Mouse (Mus musculus) heart, embryonic 15.5 days (tissue): Measurements from ENCODE around the gene Pigr. TPM values are rescaled to one million over a fixed set of nuclear protein-coding genes. Genes with fewer than 3 reads are reported as not detected.

Experiments used
- ATAC-seq: fragments of 200-750 bp; cut with Nextera tagmentation; replicated peaks from 2 replicates; pipeline ENCODE4 v1.8.0; 2017; ENCODE audit warnings: low read depth, moderate TSS enrichment; ENCODE audit not compliant: insufficient number of reproducible peaks, insufficient read depth, low FRiP score
- H3K27ac ChIP-seq: fragments of 300-500 bp; sonication (generic); 2 replicates; pipeline ENCODE4 v1.5.1; 2015; ENCODE audit warnings: mild to moderate bottlenecking, inconsistent platforms
- H3K27me3 ChIP-seq: fragments of 300-500 bp; sonication (generic); 2 replicates; pipeline ENCODE4 v1.6.1; 2015; ENCODE audit warnings: inconsistent platforms
- H3K36me3 ChIP-seq: fragments of 300-500 bp; sonication (generic); 2 replicates; pipeline ENCODE4 v1.6.1; 2015; ENCODE audit warnings: mild to moderate bottlenecking, inconsistent platforms
- H3K4me1 ChIP-seq: fragments of 300-500 bp; sonication (generic); replicated peaks from 2 replicates; pipeline ENCODE4 v1.6.1; 2015; ENCODE audit warnings: inconsistent platforms
- H3K4me2 ChIP-seq: fragments of 300-500 bp; sonication (generic); 2 replicates; pipeline ENCODE4 v1.6.1; 2015; ENCODE audit warnings: inconsistent platforms, mild to moderate bottlenecking, moderate library complexity
- H3K4me3 ChIP-seq: fragments of 300-500 bp; sonication (generic); 2 replicates; pipeline ENCODE4 v1.5.1; 2015; ENCODE audit warnings: mild to moderate bottlenecking, inconsistent platforms
- H3K9ac ChIP-seq: fragments of 300-500 bp; sonication (generic); 2 replicates; pipeline ENCODE4 v1.6.1; 2015; ENCODE audit warnings: mild to moderate bottlenecking, inconsistent platforms
- H3K9me3 ChIP-seq: fragments of 300-500 bp; sonication (generic); replicated peaks from 2 replicates; pipeline ENCODE4 v1.6.1; 2016; ENCODE audit warnings: inconsistent platforms
- WGBS: fragments of 180-500 bp; shearing (Covaris S2); methylation state at CpG from one replicate; pipeline ENCODE4 v1.1.7; 2015; ENCODE audit warnings: mixed read lengths; 5-methylcytosine and 5-hydroxymethylcytosine counted together
- polyA plus RNA-seq: library from polyadenylated mRNA; unstranded; fragments of >200 nt; fragmentation: Nextera tagmentation; extraction: Ambion mirVana; gene quantifications from 2 replicates; pipeline ENCODE4 v1.2.1, GENCODE M21; 2015

Pigr gene
- polyA plus RNA-seq, 1 experiment from 2014 or later, result not detected

DNA sequence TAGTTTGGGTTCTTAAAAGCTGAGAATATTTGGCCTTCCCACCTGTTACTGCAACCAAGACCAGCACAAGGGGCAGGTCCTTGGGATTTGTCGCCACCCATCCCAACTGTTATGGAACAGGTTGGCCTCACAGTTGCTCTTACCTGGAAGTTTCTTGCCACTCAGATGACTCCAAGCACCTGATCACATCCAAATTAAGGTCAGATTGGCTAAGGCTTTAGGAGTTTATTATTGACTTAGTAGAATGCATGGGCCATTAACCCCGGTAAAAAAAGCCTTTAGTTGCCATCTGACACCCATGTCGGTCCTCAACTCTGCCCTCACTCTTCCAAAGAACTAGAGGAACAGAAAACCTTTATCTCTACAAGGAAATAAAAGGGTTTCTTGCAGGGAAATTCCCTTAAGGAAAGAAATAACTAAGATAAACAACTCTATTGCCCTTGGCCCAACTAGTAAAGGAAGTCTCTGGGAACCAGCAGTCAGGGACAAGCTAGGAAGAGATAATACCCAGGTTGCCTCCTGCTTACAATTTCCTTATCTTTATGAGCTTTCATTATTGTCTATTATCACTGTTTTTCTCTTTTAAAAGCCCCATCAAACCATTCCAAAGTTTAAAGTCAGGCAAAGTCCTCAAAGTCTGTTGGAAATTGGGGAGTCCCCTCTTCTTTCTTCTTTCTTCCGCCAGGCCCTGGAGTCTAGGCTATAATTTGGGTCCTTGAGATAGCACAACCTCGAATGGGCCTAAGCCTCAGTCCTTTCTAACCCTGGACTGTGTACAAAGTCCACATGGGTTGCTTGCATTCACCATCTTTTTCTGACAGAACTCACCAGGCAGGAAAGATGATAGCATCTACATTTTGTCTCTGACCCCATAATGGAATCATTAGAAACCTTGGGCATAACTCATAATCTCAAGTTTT is 6.0 kb downstream of the Pigr start:
- WGBS, result 62% methylated on average over 5 of the region's 5 CpGs
- Histone ChIP-seq H3K27ac (no peak overlapping the region), H3K4me2 (no peak overlapping the region), H3K27me3 (no peaks in the 10 kb centered on the region), H3K9ac (no peak overlapping the region), H3K4me1 (peaks cover 9% of the 10 kb centered on the region), H3K36me3 (no peaks in the 10 kb centered on the region), H3K4me3 (no peak overlapping the region), H3K9me3 (no peaks in the 10 kb centered on the region)
- ATAC-seq, result no peak

DNA sequence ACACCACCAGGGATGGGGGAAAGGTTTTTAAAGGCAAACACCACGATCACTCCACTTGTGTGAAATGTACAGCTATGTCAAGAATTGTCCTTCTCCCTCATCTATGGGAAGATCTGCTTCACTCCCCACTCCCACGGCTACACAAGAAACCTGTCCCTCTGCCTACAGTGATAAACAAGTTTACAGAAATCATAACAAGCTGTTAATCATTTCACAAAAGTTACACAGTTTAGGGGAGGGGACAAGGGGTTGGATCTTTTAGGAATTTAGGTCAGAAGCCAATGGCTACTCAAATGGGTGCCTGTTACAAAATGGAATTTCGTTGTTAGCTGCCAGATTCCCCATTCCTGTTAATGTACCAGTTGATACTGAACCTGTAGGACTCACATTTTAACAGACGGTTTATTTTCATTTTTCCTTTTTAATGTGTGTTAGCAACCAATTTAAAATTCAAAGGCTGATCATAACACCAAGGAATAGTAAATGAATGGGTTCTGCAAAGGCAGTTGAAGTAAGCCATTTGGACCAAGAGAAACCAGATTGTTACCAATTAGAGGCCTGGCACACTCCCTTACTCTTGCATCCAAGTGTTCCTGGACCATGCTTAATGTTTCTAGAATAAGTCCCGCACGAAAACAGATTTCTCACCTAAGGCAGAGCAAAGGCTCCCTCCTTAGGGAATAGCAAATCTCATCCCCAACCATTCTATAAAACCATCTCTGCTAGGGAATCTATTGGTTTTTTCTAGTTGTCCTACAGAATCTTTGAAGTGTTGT is 8.9 kb downstream of the Pigr start:
- no peak for ATAC-seq
- Histone ChIP-seq H3K27ac (no peak overlapping the region), H3K4me2 (no peak overlapping the region), H3K9ac (no peak overlapping the region), H3K27me3 (no peaks in the 10 kb centered on the region), H3K4me1 (peaks cover 5% of the 10 kb centered on the region), H3K9me3 (no peaks in the 10 kb centered on the region), H3K36me3 (no peaks in the 10 kb centered on the region), H3K4me3 (no peak overlapping the region)
- 84% methylated on average over 6 of the region's 6 CpGs for WGBS

- Histone ChIP-seq H3K4me2 (no peak overlapping the region), H3K4me3 (no peak overlapping the region), H3K27ac (no peak overlapping the region), H3K4me1 (no peaks in the 10 kb centered on the region), H3K27me3 (no peaks in the 10 kb centered on the region), H3K9ac (no peak overlapping the region), H3K36me3 (no peaks in the 10 kb centered on the region), H3K9me3 (no peaks in the 10 kb centered on the region)
- no peak for ATAC-seq
- WGBS, result 38% methylated on average over 6 of the region's 6 CpGs
These were observed 11.8 kb downstream of the Pigr start for GRCm38 (mm10) chr1:130838288-130838687.

GRCm38 (mm10) chr1:130840599-130841379 is 14.3 kb downstream of the Pigr start:
- ATAC-seq, result no peak
- H3K36me3 ChIP-seq, result no peaks in the 10 kb centered on the region
- H3K4me1 ChIP-seq, result no peaks in the 10 kb centered on the region
- no peak overlapping the region for H3K4me2 ChIP-seq
- no peak overlapping the region for H3K4me3 ChIP-seq
- no peak overlapping the region for H3K9ac ChIP-seq
- H3K9me3 ChIP-seq, result no peaks in the 10 kb centered on the region
- 67% methylated on average over 8 of the region's 8 CpGs for WGBS
- H3K27ac ChIP-seq, result no peak overlapping the region
- no peaks in the 10 kb centered on the region for H3K27me3 ChIP-seq

DNA sequence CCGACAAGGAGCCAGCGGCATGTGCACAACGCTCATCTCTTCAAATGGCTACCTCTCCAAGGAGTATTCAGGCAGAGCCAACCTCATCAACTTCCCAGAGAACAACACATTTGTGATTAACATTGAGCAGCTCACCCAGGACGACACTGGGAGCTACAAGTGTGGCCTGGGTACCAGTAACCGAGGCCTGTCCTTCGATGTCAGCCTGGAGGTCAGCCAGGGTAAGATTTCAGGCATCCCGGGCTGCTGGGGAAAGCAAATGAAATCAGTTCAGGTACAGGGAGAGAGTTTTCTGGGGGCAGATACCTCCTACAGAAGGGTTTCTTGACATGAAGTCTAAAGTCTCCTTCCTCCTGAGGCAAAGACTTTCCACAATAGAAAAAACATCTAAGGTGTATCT is 15.1 kb downstream of the Pigr start:
- Histone ChIP-seq H3K4me1 (no peaks in the 10 kb centered on the region), H3K9ac (no peak overlapping the region), H3K9me3 (no peaks in the 10 kb centered on the region), H3K27me3 (no peaks in the 10 kb centered on the region), H3K4me3 (no peak overlapping the region), H3K4me2 (no peak overlapping the region), H3K27ac (no peak overlapping the region), H3K36me3 (no peaks in the 10 kb centered on the region)
- 80% methylated on average over 7 of the region's 7 CpGs for WGBS
- ATAC-seq, result no peak

GRCm38 (mm10) chr1:130844516-130844915 is 18.0 kb downstream of the Pigr start:
- Histone ChIP-seq H3K4me2 (no peak overlapping the region), H3K4me1 (no peaks in the 10 kb centered on the region), H3K36me3 (no peaks in the 10 kb centered on the region), H3K9me3 (no peaks in the 10 kb centered on the region), H3K9ac (no peak overlapping the region), H3K4me3 (no peak overlapping the region), H3K27me3 (no peaks in the 10 kb centered on the region), H3K27ac (no peak overlapping the region)
- no peak for ATAC-seq
- WGBS, result 80% methylated on average over 7 of the region's 7 CpGs

- H3K4me2 ChIP-seq, result no peak overlapping the region
- 86% methylated on average over 10 of the region's 10 CpGs for WGBS
- H3K27me3 ChIP-seq, result no peaks in the 10 kb centered on the region
- H3K27ac ChIP-seq, result no peak overlapping the region
- no peaks in the 10 kb centered on the region for H3K36me3 ChIP-seq
- no peak overlapping the region for H3K4me3 ChIP-seq
- H3K9me3 ChIP-seq, result no peaks in the 10 kb centered on the region
- no peak for ATAC-seq
- H3K9ac ChIP-seq, result no peak overlapping the region
- H3K4me1 ChIP-seq, result no peaks in the 10 kb centered on the region
These were observed 23.2 kb downstream of the Pigr start for GRCm38 (mm10) chr1:130849530-130850214.

DNA sequence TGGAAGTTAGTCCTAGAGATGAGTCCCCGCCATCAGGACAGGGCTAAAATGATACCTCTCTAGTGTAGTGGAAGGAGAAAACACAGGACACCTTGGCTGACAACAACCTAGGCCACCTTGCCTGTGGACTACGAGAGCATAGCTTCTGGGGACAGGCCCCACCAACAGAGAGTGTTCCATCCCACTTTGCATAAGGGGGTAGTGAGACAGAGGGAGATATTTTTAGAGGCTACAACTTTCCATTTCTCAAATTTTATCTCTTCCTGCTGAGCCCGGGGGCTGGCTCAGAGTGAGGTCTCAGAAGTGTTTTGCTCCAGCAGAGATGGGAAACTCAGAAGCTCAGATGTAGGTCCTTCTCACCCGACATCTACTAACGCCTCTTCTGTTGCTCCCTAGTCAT is 23.9 kb downstream of the Pigr start:
- Histone ChIP-seq H3K9me3 (no peaks in the 10 kb centered on the region), H3K4me1 (no peaks in the 10 kb centered on the region), H3K4me3 (no peak overlapping the region), H3K27me3 (no peaks in the 10 kb centered on the region), H3K9ac (no peak overlapping the region), H3K36me3 (no peaks in the 10 kb centered on the region), H3K27ac (no peak overlapping the region), H3K4me2 (no peak overlapping the region)
- ATAC-seq, result no peak
- 57% methylated on average over 5 of the region's 5 CpGs for WGBS

DNA sequence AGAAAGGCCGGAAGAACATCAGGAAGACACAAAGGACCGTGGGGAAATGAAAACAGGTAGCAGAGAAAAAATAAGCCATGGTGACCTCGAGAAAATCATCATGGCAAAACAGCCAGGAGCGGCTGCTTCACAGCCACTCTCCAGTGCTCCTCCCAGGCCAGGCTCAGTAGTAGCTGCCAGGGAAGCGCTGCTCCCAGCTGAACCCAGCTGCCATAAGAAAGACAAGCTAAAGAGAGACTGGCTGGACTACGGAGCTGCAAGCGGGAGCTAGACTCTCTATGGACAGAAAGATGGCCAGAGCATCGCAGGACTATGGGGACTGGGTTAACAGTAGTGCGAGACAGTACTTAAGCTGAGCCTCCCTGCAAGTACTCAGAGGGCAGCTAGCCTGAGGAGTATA is 28.3 kb downstream of the Pigr start:
- Histone ChIP-seq H3K36me3 (no peaks in the 10 kb centered on the region), H3K27ac (no peak overlapping the region), H3K9ac (no peak overlapping the region), H3K9me3 (no peaks in the 10 kb centered on the region), H3K27me3 (no peaks in the 10 kb centered on the region), H3K4me3 (no peak overlapping the region), H3K4me2 (no peak overlapping the region), H3K4me1 (no peaks in the 10 kb centered on the region)
- ATAC-seq, result no peak
- 77% methylated on average over 9 of the region's 9 CpGs for WGBS

DNA sequence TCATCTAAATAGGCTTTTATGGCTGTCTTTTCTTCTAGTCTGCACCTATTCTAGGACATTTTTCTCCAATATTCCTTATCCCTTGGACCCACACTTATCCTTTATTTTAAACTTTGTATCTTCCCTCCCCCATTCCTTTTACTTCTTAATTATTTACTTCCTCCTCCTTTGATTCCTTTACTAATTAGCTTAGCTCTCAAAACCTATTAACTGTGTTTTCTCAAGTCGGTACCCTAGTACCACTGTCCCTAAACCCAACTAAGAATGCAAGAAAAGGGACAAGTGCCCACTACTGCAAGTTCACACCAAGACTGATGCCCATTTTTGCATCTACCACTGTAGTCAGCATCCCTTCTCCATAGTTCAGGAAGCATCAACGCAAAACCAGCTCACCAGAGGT is 29.2 kb downstream of the Pigr start:
- no peak overlapping the region for H3K27ac ChIP-seq
- H3K36me3 ChIP-seq, result no peaks in the 10 kb centered on the region
- H3K9me3 ChIP-seq, result no peaks in the 10 kb centered on the region
- ATAC-seq, result no peak
- no peaks in the 10 kb centered on the region for H3K27me3 ChIP-seq
- no peak overlapping the region for H3K9ac ChIP-seq
- no peaks in the 10 kb centered on the region for H3K4me1 ChIP-seq
- H3K4me3 ChIP-seq, result no peak overlapping the region
- WGBS, result 78% methylated on average over 2 of the region's 2 CpGs
- no peak overlapping the region for H3K4me2 ChIP-seq

DNA sequence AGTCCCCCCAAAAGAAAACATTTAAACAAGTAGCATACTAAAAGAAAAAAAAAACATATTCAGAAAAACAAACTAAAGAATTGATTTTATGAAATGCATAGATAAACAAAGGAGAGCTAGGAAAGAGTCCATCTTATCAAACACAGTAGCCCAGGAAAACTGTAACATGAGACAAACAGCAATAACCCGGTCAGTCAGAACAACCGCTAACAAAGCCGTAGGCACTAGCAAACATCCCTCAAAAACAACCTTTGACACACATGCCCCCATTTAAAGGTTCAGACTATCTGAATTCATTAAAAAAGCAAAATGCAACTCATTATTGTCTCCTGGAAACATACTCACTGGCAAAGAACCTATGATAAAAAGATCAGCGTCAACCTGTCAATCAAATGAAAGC is 31.0 kb downstream of the Pigr start:
- no peaks in the 10 kb centered on the region for H3K4me1 ChIP-seq

More for the DNA sequence above, 31.0 kb downstream of the Pigr start:
- 83% methylated on average over 4 of the region's 4 CpGs for WGBS
- Histone ChIP-seq H3K9me3 (no peaks in the 10 kb centered on the region), H3K4me3 (no peak overlapping the region), H3K36me3 (no peaks in the 10 kb centered on the region), H3K9ac (no peak overlapping the region), H3K27me3 (no peaks in the 10 kb centered on the region), H3K27ac (no peak overlapping the region), H3K4me2 (no peak overlapping the region)
- ATAC-seq, result no peak
